Mouse (Mus musculus) small intestine, adult 2 months (tissue): Measurements from ENCODE around the gene Nfkb1.

Source experiments
- CTCF ChIP-seq: fragments of 200-500 bp; IDR thresholded peaks from 2 replicates; pipeline ENCODE4 v1.5.1; 2012; ENCODE audit warnings: low read depth, mild to moderate bottlenecking, control low read depth, inconsistent platforms, low read length, moderate library complexity, mixed read lengths; ENCODE audit not compliant: insufficient replicate concordance, insufficient read length; ENCODE audit errors: extremely low read depth
- POLR2A ChIP-seq: fragments of 200-500 bp; IDR thresholded peaks from 2 replicates; pipeline ENCODE4 v1.6.1; 2012; ENCODE audit warnings: low read depth, mild to moderate bottlenecking, control low read depth, inconsistent platforms, low read length, moderate library complexity

- TF ChIP-seq CTCF, result no peak
- TF ChIP-seq POLR2A, result no peak
These were observed 84.8 kb downstream of the Nfkb1 start for GRCm38 (mm10) chr3:135606592-135606991.
